Mouse (Mus musculus) thymus, postnatal 0 days (tissue): ENCODE data around the gene Pirb. TPM values are rescaled to one million over a fixed set of nuclear protein-coding genes. Genes with fewer than 3 reads are reported as not detected.
A peak's percentile ranks its signal among the peaks of the same experiment; 100 is the strongest.
"Not testable (repeated sequence)": the region's sequence is repeated elsewhere in the genome, so short reads cannot be mapped to it uniquely, and the experiment has no call there.

Source experiments
- DNase-seq: peaks from one replicate; pipeline ENCODE4 v3.0.0-alpha.2; 2015; ENCODE audit warnings: low spot score
- polyA plus RNA-seq: library from polyadenylated mRNA; unstranded; fragments of >200 nt; fragmentation: Nextera tagmentation; extraction: Ambion mirVana; gene quantifications from 2 replicates; pipeline ENCODE4 v1.2.1, GENCODE M21; 2015

Gene Pirb
- 2.5 TPM in 2 replicates for polyA plus RNA-seq

GRCm38 (mm10) chr7:3720268-3720667, at the start of gene Pirb:
Pirb (minus strand) TSS chr7:3720391.
- not testable (repeated sequence) for DNase-seq

- not testable (repeated sequence) for DNase-seq
Measured at GRCm38 (mm10) chr7:3732675-3733074, 12.5 kb upstream of the Pirb start.

DNA sequence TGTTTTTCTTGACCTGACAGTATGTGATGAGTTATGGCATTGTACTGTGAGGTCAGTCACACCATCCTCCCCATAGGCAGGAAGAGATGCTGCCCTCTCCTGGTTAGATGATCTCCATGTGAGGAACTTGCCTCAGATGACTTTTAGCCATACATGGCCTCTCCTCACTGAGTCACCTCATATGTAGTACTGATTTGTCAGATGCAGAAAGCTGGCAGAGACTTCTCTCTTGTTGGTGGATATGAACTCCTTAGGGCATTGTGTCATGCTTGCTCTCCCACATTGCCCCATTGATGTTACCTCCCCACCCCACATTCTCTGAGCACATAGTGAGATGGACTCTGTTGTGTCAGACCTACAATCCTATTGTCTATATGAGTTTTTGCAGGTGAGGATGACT, 5.3 kb upstream of the Pirb start:
- not testable (repeated sequence) for DNase-seq

- no peak for DNase-seq
Measured at GRCm38 (mm10) chr7:3715249-3715648, 4.9 kb downstream of the Pirb start.

DNA sequence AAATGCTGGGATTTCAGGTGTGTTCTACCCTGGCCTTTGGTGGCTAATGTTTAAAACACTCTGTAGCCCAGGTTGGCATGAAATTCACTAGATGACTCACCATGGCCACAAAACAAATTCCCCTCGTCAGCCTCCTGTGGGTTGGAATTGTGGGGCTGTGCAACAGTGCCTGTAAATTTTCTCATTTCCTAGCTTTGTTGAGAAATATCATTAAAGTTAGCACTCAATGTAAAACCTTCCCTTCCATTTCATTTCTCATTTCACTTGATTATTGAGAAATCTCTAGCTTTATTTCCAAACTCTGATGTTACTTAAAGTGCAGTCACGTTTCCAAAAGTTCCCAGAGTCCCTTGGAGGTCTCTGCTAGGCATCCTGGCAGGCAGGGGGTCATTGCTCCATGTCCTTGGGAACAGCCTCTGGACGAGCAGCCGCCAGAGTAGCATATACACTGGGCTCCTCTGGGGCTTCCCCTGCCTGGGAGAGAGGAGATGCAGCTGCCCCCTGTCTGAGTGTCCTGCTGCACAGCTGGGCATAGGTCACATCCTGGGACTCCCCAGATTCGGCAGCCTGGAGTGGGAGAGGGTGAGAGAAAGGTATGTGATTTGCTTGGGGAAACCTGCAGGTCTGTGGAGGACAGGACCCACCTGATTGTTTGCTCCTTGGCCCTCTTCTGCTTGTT, 7.8 kb downstream of the Pirb start:
- no peak for DNase-seq

GRCm38 (mm10) chr7:3709000-3709399, 11.2 kb downstream of the Pirb start:
- DNase-seq: no peak

- not testable (repeated sequence) for DNase-seq
Measured at GRCm38 (mm10) chr7:3708447-3708980, 11.7 kb downstream of the Pirb start.

GRCm38 (mm10) chr7:3707568-3708413, 12.4 kb downstream of the Pirb start:
- no peak for DNase-seq

- no peak for DNase-seq
Measured at GRCm38 (mm10) chr7:3707027-3707426, 13.2 kb downstream of the Pirb start.

DNA sequence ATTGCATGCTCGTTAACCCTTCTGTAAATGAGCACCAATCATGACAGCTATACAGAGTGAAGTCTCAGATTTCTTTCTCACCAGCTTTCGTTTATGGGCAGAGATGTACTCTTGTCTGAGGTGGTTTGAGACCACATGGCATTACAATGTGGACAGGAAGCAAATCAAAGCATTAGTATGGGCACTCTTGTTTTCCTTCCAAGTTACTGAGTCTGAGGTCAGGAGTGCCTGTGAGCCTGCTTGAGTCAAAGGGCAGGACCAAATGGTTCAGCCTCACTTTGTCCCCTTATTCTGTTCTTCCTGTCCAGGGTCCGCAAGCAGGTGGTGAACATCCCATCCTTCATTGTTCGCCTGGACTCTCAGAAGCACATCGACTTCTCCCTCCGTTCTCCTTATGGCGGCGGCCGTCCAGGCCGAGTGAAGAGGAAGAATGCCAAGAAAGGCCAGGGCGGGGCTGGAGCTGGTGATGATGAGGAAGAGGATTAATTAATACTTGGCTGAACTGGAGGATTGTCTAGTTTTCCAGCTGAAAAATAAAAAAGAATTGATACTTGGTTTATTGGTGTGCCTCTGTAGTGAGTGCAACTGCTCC, 13.8 kb downstream of the Pirb start:
- no peak for DNase-seq

DNA sequence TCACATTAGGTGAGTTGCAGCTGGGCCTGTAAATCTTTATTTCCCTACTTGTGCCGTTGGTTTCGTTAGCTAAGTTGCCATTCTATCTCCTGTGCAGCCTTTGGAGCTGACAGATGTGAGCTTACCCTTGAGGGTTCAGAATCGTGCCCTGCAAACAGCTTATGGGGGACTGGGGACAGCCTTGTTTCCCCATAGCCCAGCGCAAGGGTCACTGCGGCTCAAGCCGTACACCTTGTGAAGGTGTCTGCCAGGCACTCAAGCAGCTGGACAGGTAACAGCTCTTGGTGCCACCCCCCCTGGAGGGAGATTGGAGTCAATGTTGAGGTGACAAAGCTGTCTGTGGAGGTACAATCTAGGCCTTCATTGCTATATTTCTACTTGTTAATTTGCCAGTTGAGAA, 14.3 kb downstream of the Pirb start:
- no peak for DNase-seq

DNA sequence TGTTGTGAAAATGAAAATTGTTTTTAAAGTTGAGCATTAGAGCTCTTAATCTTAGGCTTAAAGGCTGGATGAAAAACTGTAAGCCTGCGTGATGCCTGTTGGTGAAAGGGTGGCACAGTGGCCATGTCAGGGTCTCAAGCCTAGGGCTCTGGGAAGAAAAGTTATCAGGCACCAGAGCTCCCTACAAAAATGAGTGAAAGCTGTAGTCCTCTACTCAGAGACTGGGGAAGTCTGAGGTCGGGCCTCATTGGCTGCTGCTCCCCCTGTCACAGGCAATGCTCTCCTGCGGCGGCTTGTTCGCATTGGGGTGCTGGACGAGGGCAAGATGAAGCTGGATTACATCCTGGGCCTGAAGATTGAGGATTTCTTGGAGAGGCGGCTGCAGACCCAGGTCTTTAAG, 14.7 kb downstream of the Pirb start:
- peak; percentile 9 for DNase-seq

DNA sequence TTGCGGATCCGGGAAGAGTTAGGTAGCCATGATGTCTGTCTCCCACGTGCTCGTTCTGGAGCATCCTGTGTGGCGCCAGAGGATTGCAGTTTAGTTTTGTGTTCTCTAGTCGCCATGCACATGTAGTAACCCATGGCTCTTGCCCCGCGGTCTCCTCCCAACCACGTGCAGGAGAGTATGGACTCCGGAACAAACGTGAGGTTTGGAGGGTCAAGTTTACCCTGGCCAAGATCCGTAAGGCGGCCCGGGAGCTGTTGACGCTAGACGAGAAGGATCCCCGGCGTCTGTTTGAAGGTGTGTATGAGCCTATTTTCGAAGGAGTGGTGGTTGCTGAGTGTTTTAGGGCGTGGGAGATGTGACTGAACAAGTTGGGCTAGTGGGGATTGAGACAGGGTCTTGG, 15.7 kb downstream of the Pirb start:
- no peak for DNase-seq

DNA sequence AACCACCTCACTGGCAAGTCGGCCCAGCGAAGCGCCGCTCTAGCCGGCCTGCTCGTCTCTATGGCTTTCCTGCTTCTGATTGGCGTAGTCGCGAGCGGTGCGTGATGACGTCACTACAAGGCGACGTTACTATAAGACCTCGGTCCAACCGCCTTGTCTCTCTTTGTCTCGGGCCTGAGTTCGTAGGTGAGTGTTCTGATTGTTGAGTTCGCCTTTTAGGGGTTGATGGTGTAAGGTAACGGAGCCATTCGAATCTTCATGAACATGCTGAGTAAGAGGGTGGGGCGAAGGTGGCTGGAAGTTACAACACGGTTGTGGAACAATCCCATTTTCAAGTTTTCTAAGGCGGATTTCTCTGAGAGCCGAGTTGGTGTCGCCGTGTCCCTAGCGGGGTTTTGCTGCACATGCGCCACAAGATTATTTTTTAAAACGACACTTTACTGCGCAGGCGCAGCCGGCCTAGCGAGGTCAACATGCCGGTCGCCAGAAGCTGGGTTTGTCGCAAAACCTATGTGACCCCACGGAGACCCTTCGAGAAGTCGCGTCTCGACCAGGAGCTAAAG, 16.2 kb downstream of the Pirb start, which contains the start of gene Rps9:
Rps9 (plus strand) TSS at position 115 of the 563 bp plus-strand sequence.
- DNase-seq: peak; percentile 97

DNA sequence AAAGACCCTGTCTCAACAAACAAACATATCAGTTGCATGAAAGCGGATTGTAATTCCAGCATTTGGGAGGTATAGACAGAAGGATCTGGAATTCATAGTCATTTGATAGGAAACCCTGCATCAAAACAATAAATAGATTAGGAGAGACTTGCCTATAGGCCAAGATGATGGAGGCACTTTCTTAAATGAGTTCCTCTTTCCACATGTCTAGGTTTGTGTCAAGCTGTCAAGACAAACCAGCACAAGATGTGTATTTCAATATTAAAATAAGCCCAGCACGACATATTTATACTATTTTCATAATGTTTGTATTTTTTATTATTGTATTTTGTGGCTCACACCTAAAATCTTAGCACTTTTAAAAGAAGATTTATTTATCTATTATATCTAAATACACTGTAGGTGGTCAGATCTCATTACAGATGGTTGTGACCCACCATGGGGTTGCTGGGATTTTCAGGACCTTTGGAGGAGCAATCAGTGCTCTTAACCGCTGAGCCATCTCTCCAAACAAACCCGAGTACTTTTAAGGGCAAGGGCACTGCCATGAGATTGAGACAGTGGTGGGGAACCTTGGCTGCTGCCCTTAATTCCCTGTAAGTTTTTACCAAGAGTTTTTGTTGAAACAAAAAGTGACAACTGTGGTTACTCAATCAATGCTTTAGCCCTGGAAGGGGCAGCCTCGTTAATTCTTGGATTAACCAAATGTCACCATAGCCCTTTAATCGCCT, 16.9 kb downstream of the Pirb start:
- no peak for DNase-seq

DNA sequence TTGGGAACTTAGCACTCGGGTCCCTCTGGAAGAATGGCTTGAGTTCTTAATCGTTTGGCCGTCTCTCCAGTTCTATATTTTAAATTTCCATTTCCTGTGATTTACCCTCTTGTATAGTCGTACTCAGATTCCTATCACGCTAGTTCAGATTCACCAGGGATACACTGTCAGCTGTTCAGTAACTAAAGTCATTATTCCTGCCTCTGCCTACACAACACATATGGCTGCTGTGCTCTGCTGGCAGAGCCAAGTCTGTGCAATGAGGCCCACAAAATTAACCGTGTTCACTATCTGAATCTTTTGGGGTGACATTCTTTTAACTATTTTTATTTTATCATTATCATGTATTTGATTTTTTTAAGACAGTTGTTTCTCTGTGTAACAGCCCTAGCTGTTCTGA, 21.7 kb downstream of the Pirb start:
- no peak for DNase-seq

DNA sequence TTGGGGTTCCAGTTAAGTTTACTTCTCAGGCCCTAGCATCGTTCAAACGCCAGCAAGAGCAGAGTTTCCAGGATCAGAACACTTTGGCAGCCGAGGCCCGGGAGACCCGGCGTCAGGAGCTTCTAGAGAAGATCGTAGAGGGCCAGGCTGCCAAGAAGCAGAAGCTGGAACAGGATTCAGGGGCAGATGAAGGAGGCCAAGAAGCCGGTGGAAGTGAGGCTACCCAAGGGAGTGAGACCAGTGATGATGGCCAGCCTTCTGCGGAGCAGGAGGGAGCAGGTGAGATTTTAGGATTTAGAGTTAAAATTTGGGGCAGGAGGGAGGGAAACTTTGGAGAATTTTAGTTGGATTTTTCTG, 25.3 kb downstream of the Pirb start:
- not testable (repeated sequence) for DNase-seq

- peak; percentile 72 for DNase-seq
Measured at GRCm38 (mm10) chr7:3694076-3694948, 25.9 kb downstream of the Pirb start.

GRCm38 (mm10) chr7:3693809-3694075, 26.4 kb downstream of the Pirb start:
- no peak for DNase-seq
